Mouse (Mus musculus) stomach, embryonic 15.5 days (tissue): Measurements from ENCODE around the gene S100a16. TPM values are rescaled to one million over a fixed set of nuclear protein-coding genes. Genes with fewer than 3 reads are reported as not detected.
A peak's percentile ranks its signal among the peaks of the same experiment; 100 is the strongest.

Source experiments
- ATAC-seq: fragments of 200-750 bp; cut with Nextera tagmentation; 2 replicates; pipeline ENCODE4 v1.8.0; 2017; ENCODE audit warnings: low read depth, moderate number of reproducible peaks, moderate TSS enrichment; ENCODE audit not compliant: insufficient read depth, low FRiP score
- H3K27ac ChIP-seq: fragments of 300-500 bp; sonication (generic); 2 replicates; pipeline ENCODE4 v1.5.1; 2015; ENCODE audit warnings: mild to moderate bottlenecking, inconsistent platforms
- H3K27me3 ChIP-seq: fragments of 300-500 bp; sonication (generic); replicated peaks from 2 replicates; pipeline ENCODE4 v1.6.1; 2015; ENCODE audit warnings: inconsistent platforms
- H3K36me3 ChIP-seq: fragments of 300-500 bp; sonication (generic); 2 replicates; pipeline ENCODE4 v1.6.1; 2015; ENCODE audit warnings: inconsistent platforms
- H3K4me1 ChIP-seq: fragments of 300-500 bp; sonication (generic); 2 replicates; pipeline ENCODE4 v1.6.1; 2015; ENCODE audit warnings: inconsistent platforms
- H3K4me2 ChIP-seq: fragments of 300-500 bp; sonication (generic); 2 replicates; pipeline ENCODE4 v1.6.1; 2015; ENCODE audit warnings: mild to moderate bottlenecking, inconsistent platforms
- H3K4me3 ChIP-seq: fragments of 300-500 bp; sonication (generic); replicated peaks from 2 replicates; pipeline ENCODE4 v1.5.1; 2015; ENCODE audit warnings: inconsistent platforms
- H3K9ac ChIP-seq: fragments of 300-500 bp; sonication (generic); 2 replicates; pipeline ENCODE4 v1.6.1; 2015; ENCODE audit warnings: inconsistent platforms
- H3K9me3 ChIP-seq: fragments of 300-500 bp; sonication (generic); 2 replicates; pipeline ENCODE4 v1.6.1; 2016; ENCODE audit warnings: inconsistent platforms
- WGBS: fragments of 180-500 bp; shearing (Covaris S2); methylation state at CpG from one replicate; pipeline ENCODE4 v1.1.7; 2015; 5-methylcytosine and 5-hydroxymethylcytosine counted together
- polyA plus RNA-seq: library from polyadenylated mRNA; unstranded; fragments of >200 nt; fragmentation: Nextera tagmentation; extraction: Ambion mirVana; gene quantifications from 2 replicates; pipeline ENCODE4 v1.2.1, GENCODE M21; 2015

S100a16 gene
- polyA plus RNA-seq, 1 experiment from 2014 or later, result 274 TPM

GRCm38 (mm10) chr3:90526580-90526979, 10.5 kb upstream of the S100a16 start, which contains the start of gene S100a14:
Gene S100a14 (plus strand): TSS chr3:90526856.
- H3K27ac ChIP-seq, result peak within 1 kb of the TSS; percentile 45
- 47% methylated on average over 5 of the region's 5 CpGs for WGBS
- peak; percentile 89 for ATAC-seq
- no peaks in the 10 kb centered on the region for H3K9me3 ChIP-seq
- peak within 1 kb of the TSS; percentile 16; the same call in 1 of the 2 replicates for H3K4me3 ChIP-seq
- H3K4me2 ChIP-seq, result peak within 1 kb of the TSS; percentile 19; the same call in 1 of the 2 replicates
- H3K36me3 ChIP-seq, result no peaks in the 10 kb centered on the region
- no peaks in the 10 kb centered on the region for H3K27me3 ChIP-seq
- H3K9ac ChIP-seq, result no peak within 1 kb of the TSS
- H3K4me1 ChIP-seq, result 0 out of 2 replicates have a peak, but pooled peaks cover 3% of the 10 kb centered on the region

- H3K27ac ChIP-seq, result no peak overlapping the region
- ATAC-seq, result no peak
- peak overlapping the region; percentile 16; the same call in 1 of the 2 replicates for H3K4me3 ChIP-seq
- no peaks in the 10 kb centered on the region for H3K27me3 ChIP-seq
- H3K9me3 ChIP-seq, result no peaks in the 10 kb centered on the region
- no peak overlapping the region for H3K9ac ChIP-seq
- peak overlapping the region; percentile 14; the same call in 1 of the 2 replicates for H3K4me2 ChIP-seq
- WGBS, result 77% methylated on average over 7 of the region's 7 CpGs
- 0 out of 2 replicates have a peak, but pooled peaks cover 3% of the 10 kb centered on the region for H3K4me1 ChIP-seq
- H3K36me3 ChIP-seq, result no peaks in the 10 kb centered on the region
Observed at GRCm38 (mm10) chr3:90527291-90527873, 9.7 kb upstream of the S100a16 start.

- no peak for ATAC-seq
- no peaks in the 10 kb centered on the region for H3K9me3 ChIP-seq
- 0 out of 2 replicates have a peak, but pooled peaks cover 2% of the 10 kb centered on the region for H3K4me1 ChIP-seq
- 57% methylated on average over 5 of the region's 5 CpGs for WGBS
- no peak overlapping the region for H3K27ac ChIP-seq
- no peak overlapping the region for H3K9ac ChIP-seq
- no peaks in the 10 kb centered on the region for H3K27me3 ChIP-seq
- no peak overlapping the region for H3K4me2 ChIP-seq
- H3K36me3 ChIP-seq, result no peaks in the 10 kb centered on the region
- H3K4me3 ChIP-seq, result no peak overlapping the region
Observed at GRCm38 (mm10) chr3:90531713-90532112, 5.3 kb upstream of the S100a16 start.

GRCm38 (mm10) chr3:90535446-90535845, 1.6 kb upstream of the S100a16 start:
- Histone ChIP-seq H3K9me3 (no peaks in the 10 kb centered on the region), H3K9ac (no peak overlapping the region), H3K4me3 (no peak overlapping the region), H3K36me3 (no peaks in the 10 kb centered on the region), H3K27me3 (no peaks in the 10 kb centered on the region), H3K4me2 (no peak overlapping the region), H3K4me1 (peaks cover 12% of the 10 kb centered on the region; the same call in 1 of the 2 replicates), H3K27ac (no peak overlapping the region)
- no peak for ATAC-seq
- WGBS, result 60% methylated on average over 1 of the region's 1 CpGs

- WGBS, result 53% methylated on average over 5 of the region's 5 CpGs
- H3K9me3 ChIP-seq, result no peaks in the 10 kb centered on the region
- ATAC-seq, result peak; percentile 32; the same call in 1 of the 2 replicates
Observed at GRCm38 (mm10) chr3:90537905-90538296, 847 bp downstream of the S100a16 start.

GRCm38 (mm10) chr3:90540904-90541303, 3.9 kb downstream of the S100a16 start:
- H3K4me3 ChIP-seq, result no peak overlapping the region
- H3K9ac ChIP-seq, result no peak overlapping the region
- ATAC-seq, result no peak
- WGBS, result 52% methylated on average over 4 of the region's 4 CpGs
- H3K36me3 ChIP-seq, result no peaks in the 10 kb centered on the region
- peak overlapping the region; percentile 29 for H3K4me2 ChIP-seq
- peaks cover 12% of the 10 kb centered on the region; the same call in 1 of the 2 replicates for H3K4me1 ChIP-seq
- H3K27ac ChIP-seq, result no peak overlapping the region
- no peaks in the 10 kb centered on the region for H3K9me3 ChIP-seq
- H3K27me3 ChIP-seq, result no peaks in the 10 kb centered on the region

More at GRCm38 (mm10) chr3:90537905-90538296, 847 bp downstream of the S100a16 start:
- H3K36me3 ChIP-seq, result no peaks in the 10 kb centered on the region
- H3K4me1 ChIP-seq, result peaks cover 12% of the 10 kb centered on the region; the same call in 1 of the 2 replicates
- H3K4me2 ChIP-seq, result peak overlapping the region; percentile 53
- no peaks in the 10 kb centered on the region for H3K27me3 ChIP-seq
- H3K9ac ChIP-seq, result peak overlapping the region; percentile 19; the same call in 1 of the 2 replicates
- peak overlapping the region; percentile 89 for H3K27ac ChIP-seq
- peak overlapping the region; percentile 40 for H3K4me3 ChIP-seq

- Histone ChIP-seq H3K9ac (no peak overlapping the region), H3K9me3 (no peaks in the 10 kb centered on the region), H3K27ac (no peak overlapping the region), H3K4me3 (no peak overlapping the region), H3K27me3 (no peaks in the 10 kb centered on the region), H3K4me2 (no peak overlapping the region), H3K36me3 (no peaks in the 10 kb centered on the region), H3K4me1 (no peaks in the 10 kb centered on the region)
- 55% methylated on average over 5 of the region's 5 CpGs for WGBS
- no peak; the same call in 1 of the 2 replicates for ATAC-seq
Observed at GRCm38 (mm10) chr3:90549676-90550420, 12.8 kb downstream of the S100a16 start.

- Histone ChIP-seq H3K4me2 (no peak overlapping the region), H3K36me3 (no peaks in the 10 kb centered on the region), H3K4me1 (no peaks in the 10 kb centered on the region), H3K9me3 (no peaks in the 10 kb centered on the region), H3K4me3 (no peak overlapping the region), H3K9ac (no peak overlapping the region), H3K27ac (no peak overlapping the region), H3K27me3 (no peaks in the 10 kb centered on the region)
- WGBS, result 79% methylated on average over 2 of the region's 2 CpGs
- ATAC-seq, result no peak
Observed at GRCm38 (mm10) chr3:90550421-90550790, 13.4 kb downstream of the S100a16 start.

GRCm38 (mm10) chr3:90552231-90552630, 15.2 kb downstream of the S100a16 start:
- 72% methylated on average over 2 of the region's 2 CpGs for WGBS
- Histone ChIP-seq H3K36me3 (no peaks in the 10 kb centered on the region), H3K9ac (no peak overlapping the region), H3K4me3 (no peak overlapping the region), H3K4me1 (no peaks in the 10 kb centered on the region), H3K27ac (no peak overlapping the region), H3K27me3 (no peaks in the 10 kb centered on the region), H3K4me2 (no peak overlapping the region), H3K9me3 (no peaks in the 10 kb centered on the region)
- ATAC-seq, result no peak

GRCm38 (mm10) chr3:90555954-90556353, 18.9 kb downstream of the S100a16 start:
- WGBS, result 59% methylated on average over 5 of the region's 5 CpGs
- H3K4me3 ChIP-seq, result no peak overlapping the region

GRCm38 (mm10) chr3:90560008-90560628, 23.1 kb downstream of the S100a16 start, which contains the start of gene S100a3:
Gene S100a3 (plus strand): TSS chr3:90560578.
- ATAC-seq, result no peak
- Histone ChIP-seq H3K27ac (no peak within 1 kb of the TSS), H3K4me2 (no peak within 1 kb of the TSS), H3K9me3 (no peaks in the 10 kb centered on the region), H3K9ac (no peak within 1 kb of the TSS), H3K4me3 (no peak within 1 kb of the TSS), H3K27me3 (no peaks in the 10 kb centered on the region), H3K36me3 (no peaks in the 10 kb centered on the region), H3K4me1 (no peaks in the 10 kb centered on the region)
- WGBS, result 73% methylated on average over 6 of the region's 6 CpGs

More at GRCm38 (mm10) chr3:90555954-90556353, 18.9 kb downstream of the S100a16 start:
- ATAC-seq, result no peak
- no peaks in the 10 kb centered on the region for H3K4me1 ChIP-seq
- H3K36me3 ChIP-seq, result no peaks in the 10 kb centered on the region
- H3K27me3 ChIP-seq, result no peaks in the 10 kb centered on the region
- no peak overlapping the region for H3K4me2 ChIP-seq
- H3K9ac ChIP-seq, result no peak overlapping the region
- no peak overlapping the region for H3K27ac ChIP-seq
- H3K9me3 ChIP-seq, result no peaks in the 10 kb centered on the region
